Mouse (Mus musculus) lung, postnatal 25 days (tissue): ENCODE measurements around the gene Lst1.

Experiments
- DNase-seq: peaks from one replicate; pipeline ENCODE4 v3.0.0; 2022; ENCODE audit warnings: low spot score

Gene Lst1

DNA sequence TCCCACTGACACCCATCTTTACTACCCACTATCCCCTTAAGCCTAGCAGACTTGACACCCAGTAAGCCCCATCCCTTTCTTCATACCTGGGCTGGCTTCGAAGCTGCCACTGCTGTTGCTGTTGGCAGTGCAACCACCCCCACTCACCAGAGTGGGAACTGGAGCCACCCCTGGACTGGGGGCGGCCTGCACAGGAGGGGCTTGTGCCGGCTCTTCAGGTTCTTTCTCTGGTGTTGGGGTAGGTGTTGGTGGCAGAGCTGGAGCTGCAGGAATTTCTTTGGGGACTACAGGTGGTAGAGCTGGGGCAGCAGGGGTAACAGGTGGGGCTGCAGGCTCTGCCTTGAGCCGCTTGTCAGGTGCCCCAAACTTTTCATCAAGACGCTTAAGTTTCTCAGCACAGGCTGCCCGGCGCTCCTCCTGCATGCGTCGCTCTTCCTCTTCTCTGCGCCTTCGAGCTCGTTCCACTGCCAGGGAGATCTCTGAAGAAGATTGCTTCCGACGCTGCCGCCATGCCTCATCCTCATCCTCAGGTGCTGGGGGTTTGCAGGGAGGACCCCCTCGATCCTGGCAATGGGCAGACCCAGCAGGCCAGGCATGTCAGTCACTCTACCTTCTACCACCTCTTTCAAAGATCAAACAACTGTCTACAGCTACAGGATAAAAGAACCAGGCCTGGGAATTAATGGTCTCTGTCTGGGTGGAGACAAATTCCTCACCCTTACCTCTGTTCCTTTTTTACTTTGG lies 29.2 kb downstream of the Lst1 start:
- no peak for DNase-seq

DNA sequence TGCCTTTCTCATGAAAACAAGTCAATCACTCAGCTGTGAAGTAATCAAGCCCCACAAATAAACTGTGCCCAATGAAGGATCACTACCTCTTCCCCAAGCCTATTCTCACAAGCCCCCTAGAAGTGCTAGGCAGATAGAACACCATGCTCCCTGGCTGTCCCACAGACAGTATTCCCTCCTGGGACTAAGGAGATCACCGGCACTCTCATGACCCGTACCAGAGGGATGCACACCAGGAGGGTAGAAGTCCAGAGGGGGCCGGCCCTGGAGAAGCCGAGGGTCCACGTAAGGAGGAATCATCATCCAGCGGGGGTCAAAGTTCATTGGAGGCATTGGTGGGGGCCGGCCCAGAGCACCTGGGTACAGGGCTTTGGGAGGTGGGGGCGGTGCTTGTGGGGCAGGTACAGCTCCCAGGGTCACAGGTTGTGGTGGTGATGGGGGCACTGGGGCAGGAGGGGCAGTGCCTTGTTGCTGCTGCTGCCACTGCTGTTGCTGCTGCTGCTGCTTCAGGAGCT lies 30.5 kb downstream of the Lst1 start:
- DNase-seq, result no peak

DNA sequence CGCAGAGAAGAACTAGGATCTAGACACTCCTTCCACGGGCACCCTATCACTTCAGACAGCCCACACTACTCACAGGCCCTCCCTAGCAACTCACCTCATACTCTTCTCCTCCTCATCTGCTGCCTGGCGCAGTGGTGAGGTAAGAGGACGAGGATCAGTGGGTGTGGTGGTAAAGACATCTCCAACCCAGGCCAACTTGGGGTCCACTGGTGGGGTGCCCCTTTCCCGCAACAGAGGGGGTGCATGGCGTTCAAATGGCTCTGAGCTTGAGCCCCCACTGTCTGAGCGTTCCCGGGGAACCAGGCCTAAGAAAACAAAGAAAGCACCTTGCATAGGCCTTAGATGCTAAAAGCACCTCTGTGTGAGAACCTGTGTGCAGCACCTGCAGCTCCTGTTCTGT lies 31.0 kb downstream of the Lst1 start:
- no peak for DNase-seq

DNA sequence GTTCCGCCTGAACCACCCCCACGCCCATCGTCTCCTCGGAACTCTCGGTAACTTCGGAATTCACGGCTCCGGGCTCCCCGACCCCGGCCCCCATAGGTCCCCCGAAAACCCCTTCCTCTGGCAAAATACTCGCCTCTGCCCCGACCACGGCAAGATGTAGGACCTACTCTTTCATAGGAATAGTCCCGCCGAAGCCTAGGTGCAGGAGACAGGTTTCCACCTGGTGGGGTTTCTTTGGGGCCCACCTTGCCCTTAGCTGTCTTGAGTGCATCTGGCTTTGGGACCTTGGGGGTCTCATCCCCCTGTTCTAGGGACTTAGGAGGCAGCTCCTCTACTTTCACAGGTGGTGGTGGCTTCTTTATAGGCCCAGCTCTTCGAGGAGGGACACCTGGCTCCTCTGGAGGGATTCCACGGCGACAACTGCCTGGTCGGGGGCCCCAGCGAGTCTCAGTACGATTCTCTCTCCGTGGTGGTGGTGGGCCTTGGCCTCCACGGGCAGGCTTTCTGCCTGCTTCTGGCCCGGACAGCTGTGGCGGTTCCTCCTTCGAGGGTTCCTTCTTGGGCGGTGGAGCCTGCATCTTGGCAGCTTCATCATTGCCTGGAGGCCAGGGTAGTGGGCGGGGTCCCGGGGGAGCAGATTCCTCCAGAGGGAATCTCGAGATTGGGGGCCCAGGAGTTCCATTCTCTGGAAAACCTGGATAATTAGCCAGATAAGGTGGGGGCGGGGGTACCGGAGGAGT lies 31.6 kb downstream of the Lst1 start:
- no peak for DNase-seq

DNA sequence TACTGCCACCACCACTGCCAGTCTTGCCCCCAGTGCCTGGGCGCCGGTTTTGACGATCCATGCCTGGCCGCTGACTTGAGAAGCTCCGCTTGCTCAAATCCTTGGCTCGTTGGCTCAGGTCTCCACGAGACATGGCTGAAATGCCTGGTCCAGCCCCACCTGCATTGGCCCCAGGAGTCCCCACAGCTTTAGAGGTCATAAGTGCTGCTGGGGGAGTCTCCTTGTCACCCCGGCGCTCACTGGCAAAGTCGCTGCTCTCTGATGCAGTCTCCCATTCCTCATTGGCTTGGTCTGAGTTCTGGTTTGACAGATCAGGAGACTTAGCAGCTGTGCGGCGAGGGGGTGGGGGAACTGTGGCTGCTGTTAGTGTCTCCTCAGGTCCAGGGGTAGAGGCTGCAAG lies 32.8 kb downstream of the Lst1 start:
- no peak for DNase-seq

DNA sequence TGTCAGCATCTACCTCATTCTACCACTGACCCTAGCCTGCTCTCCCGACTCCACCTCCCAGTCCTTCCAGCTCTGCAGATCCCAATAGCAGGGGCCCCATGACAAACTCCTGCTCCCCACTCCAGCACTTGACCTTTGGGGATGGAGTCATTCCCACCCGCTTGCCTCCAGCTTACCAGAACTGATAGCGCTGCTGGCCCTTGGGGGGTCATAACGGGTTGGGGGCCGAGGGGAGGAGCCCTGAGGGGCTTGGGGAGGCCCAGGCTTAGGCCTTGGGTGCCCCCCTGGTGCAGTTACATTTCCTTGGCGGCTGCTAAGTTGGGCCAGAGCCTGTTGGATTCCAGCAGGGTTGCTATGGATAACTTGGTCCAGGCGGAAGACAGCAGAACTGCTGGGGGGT lies 33.6 kb downstream of the Lst1 start:
- no peak for DNase-seq

DNA sequence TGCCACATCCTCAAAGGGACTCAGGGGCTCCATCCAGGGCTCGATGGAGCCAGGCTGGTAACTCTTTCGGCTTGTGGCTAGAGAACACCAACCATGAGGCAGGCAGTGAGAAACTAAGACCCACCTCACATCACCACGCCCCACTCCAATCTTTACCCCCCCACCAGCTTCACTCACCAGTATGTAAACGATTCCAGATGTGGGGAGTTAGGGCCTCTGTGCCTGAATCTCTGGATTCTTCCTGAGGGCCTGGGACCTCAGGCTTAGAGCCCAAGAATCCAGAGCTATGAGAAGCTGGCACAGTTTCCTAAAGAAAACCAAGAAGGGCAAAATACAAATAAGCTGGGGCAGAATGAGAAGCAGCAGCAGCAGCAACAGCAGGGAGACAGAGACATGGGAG lies 34.3 kb downstream of the Lst1 start:
- no peak for DNase-seq

DNA sequence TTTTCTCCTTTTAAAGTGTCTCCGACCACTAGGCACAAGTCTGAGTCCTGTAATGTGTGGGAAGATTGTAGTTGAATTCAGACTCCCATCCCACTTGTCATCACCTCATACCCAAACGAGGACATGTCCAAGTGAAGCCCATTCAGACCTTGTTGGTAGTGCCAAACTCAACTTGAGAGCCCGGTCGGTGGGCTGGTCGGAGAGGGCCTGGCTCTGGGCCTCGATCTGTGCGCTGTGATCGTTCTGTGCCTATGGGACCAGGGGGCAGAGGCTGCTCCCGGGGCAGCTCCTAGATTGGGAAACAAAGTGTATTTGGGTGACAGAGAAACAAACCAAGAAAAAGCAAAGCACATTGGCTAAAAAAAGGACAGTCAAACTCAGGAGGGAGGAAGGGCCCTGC lies 35.2 kb downstream of the Lst1 start:
- no peak for DNase-seq

DNA sequence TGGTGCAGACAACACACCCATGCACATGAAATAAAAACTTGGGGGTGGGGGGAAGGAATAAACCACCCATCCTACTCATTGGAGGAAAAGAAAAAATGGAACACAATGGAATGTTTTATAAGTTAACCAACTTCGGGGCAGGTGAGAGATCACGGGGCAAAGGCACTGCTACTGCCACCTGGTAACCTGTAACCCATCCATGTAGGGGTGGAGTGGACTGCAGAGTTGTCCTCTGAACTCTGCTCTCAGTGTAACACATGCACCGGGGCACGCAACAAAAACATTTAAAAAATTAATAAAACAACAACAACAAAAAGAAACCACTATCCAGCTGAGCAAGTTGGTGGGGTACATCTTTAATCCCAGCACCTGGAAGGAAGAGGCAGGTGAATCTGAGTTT lies 36.1 kb downstream of the Lst1 start:
- no peak for DNase-seq

DNA sequence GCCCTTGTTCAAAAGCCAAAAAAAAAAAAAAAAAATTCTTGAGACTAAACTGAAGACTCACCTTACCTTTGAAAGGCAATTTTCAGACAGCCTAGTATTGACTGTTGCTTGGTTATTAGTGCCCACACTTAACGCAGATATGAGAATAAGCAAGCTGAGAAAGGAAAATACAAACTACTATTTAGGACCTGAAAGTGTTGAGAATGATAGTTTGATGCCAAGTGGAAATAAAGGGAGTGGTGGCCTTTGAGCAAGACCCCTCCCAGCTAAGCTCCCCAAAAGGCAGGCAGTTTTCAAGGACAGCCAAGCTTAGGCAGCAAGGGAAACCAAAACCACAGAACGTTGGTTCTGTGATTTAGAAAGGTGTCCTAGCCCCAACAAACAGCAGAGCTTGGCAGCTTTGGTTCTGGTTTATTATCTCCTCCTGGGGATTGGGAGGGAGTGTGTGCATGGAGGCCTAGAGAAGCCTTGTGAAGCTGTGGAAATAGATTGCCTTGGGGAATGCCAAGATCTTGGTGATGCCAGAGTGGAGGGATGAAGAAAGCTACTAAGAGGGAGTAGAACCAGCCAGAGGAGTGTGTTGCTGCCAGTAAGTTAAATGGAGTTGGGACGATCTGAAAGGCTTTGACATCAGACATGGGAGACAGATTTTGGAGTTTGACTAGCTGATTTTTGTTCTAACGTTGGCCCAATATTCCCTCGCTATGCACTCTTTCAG lies 40.2 kb downstream of the Lst1 start:
- DNase-seq, result no peak

DNA sequence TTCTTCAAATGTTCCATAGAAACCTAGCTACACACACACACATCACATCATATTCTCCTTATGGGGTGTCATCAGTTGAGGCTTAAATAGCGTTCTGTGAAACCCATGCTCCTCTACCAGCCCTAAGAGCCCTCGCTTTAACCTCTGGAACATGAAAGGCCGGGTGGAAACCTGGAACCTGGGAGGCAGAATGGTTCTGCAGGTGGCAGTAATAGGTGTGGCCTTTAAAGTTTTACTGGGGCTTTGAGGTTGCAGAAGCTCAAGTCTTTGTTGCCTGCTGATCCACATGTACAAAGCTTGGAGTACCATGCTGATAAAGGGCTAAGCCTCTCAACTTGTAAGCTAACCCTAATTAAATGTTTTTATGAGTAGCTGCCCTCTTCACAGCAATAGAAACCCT lies 40.9 kb downstream of the Lst1 start:
- DNase-seq, result no peak

DNA sequence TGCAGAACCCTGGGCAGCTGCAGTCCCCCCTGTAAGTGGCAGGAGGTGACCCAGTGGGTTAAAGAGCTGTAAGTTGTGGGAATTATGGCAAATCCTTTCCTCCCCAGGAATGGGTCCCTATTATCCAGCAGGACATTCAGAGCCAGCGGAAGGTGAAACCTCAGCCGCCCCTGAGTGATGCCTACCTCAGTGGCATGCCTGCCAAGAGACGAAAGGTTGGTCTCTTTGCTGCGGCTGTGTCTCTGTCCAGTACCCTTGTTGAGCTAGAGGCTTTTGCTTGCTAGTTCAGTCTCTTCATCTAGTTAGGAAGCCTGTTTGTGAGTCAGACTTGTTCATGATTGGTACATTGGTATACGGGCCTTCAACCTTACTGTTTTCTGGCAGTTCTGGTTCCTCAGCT lies 42.1 kb downstream of the Lst1 start:
- DNase-seq, result no peak

DNA sequence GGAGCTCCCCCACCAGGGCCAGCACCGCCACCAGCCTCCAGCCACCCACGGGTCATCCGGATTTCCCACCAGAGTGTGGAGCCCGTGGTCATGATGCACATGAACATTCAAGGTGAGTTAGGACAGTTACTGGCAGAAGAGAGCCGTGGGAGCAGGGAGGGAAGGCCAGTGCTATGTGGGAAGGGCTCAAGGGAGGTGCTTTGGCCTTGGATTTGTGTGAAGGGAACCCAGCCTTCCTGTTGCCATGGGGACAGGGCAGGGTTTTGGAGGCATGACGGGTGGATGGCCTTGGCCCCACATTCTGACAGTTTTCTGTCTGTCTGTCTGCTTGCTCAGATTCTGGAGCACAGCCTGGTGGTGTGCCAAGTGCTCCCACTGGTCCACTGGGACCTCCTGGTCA lies 46.3 kb downstream of the Lst1 start:
- no peak for DNase-seq

DNA sequence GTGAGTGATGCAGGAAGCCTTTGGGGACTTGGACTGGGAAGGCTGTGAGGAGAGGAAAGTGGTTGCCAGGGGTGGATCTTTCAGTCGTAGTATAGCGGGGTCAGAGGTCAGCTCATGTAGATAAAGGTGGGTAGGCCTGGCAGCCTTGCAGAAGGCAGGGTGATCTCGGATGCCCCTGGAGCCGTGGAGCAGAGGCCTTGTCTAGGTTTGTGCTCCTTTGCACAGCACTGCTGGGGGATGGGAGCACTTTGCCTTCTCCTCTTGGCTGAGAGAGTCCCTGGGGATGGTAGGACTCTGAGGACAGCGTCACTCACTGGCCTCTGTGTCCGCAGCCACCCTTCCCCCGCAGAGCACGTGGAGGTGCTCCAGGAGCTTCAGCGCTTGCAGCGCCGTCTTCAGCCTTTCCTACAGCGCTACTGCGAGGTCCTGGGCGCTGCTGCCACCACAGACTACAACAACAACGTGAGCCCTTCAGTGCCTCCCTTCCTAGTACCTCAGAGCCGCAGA lies 47.7 kb downstream of the Lst1 start:
- DNase-seq, result no peak

DNA sequence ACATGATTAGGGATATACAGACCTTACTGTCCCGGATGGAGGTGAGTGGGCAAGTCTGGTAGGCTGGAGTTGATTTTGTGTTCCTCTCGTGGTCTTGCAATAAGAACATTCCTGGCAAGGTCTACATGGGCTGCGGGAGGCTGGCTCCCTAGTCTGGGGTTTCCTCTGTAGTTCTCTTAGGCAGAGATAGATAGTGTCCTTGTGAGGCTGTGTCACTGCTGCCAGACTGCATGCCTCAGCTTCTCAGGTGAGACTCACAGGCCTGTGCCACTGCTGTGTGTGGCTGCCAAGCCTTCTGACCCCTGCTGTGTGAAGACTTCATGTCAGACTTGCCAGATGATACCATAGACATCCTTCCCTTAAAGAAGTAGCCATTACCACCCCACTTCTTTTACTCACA lies 49.0 kb downstream of the Lst1 start:
- no peak for DNase-seq

DNA sequence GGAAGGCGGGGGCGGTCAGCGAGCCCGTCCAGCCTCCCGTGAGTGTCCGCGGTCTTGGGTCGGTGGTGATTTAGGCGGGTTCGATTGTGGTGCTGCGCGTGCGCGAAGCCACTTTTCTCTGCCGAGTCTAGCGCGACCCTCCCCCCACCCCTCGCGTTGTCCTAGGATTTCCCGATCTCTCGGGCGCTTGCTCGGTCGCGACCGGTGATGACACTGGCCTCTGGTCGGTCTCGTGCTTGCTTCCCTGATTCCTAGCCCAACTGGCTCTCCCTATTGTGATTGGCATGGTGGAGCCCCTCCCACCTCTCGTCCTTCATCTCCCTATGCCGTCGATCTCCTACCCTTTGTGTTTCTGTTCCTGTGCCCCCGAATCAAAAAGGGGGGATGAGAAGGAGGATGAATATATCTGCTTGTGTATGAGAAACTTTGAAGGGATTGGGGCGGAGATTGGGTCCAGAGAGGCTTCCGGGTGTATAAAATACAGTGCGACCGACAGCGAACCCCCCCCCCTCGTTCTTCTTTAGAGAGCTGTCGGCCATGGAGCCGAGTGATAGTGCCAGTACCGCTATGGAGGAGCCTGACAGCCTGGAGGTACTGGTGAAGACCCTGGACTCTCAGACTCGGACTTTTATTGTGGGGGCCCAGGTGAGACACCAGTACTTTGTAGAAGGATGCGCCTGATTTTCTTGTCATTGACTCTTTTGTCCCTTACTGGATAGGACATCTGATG lies 52.5 kb downstream of the Lst1 start:
- peak; percentile 53 for DNase-seq
